Mouse (Mus musculus) kidney, postnatal 14 days (tissue): ENCODE measurements around the gene Nrm.

ENCODE experiments used
- DNase-seq: peaks from one replicate; pipeline ENCODE4 v3.0.0; 2022; ENCODE audit warnings: mixed read lengths

The Nrm gene

GRCm38 (mm10) chr17:35861198-35861857 lies at the start of gene Nrm:
Gene Nrm (plus strand): TSS chr17:35861318.
- DNase-seq: peak; percentile 93

GRCm38 (mm10) chr17:35812307-35812706 lies 48.8 kb upstream of the Nrm start:
- no peak for DNase-seq

GRCm38 (mm10) chr17:35812736-35813135 lies 48.4 kb upstream of the Nrm start:
- DNase-seq: no peak

- peak; percentile 96 for DNase-seq
Measured at GRCm38 (mm10) chr17:35813245-35813647, 47.9 kb upstream of the Nrm start.

- no peak for DNase-seq
Measured at GRCm38 (mm10) chr17:35813653-35814052, 47.5 kb upstream of the Nrm start.

GRCm38 (mm10) chr17:35814678-35815077 lies 46.4 kb upstream of the Nrm start:
- DNase-seq: peak; percentile 75

- no peak for DNase-seq
Measured at GRCm38 (mm10) chr17:35815836-35816235, 45.3 kb upstream of the Nrm start.

GRCm38 (mm10) chr17:35816686-35817085 lies 44.4 kb upstream of the Nrm start:
- DNase-seq: peak; percentile 68

- DNase-seq: peak; percentile 55
Measured at GRCm38 (mm10) chr17:35817226-35817625, 43.9 kb upstream of the Nrm start.

GRCm38 (mm10) chr17:35820111-35820510 lies 41.0 kb upstream of the Nrm start:
- no peak for DNase-seq

GRCm38 (mm10) chr17:35821439-35822430 lies 39.4 kb upstream of the Nrm start, which contains the start of gene Ier3:
Gene Ier3 (plus strand): TSS chr17:35821684.
- DNase-seq: peak; percentile 94

GRCm38 (mm10) chr17:35822564-35822963 lies 38.6 kb upstream of the Nrm start:
- DNase-seq: no peak

GRCm38 (mm10) chr17:35822964-35823937 lies 37.9 kb upstream of the Nrm start, which contains the start of gene Flot1:
Gene Flot1 (plus strand): TSS chr17:35823230.
- peak; percentile 93 for DNase-seq

- DNase-seq: no peak
Measured at GRCm38 (mm10) chr17:35824402-35824801, 36.7 kb upstream of the Nrm start.

- DNase-seq: no peak
Measured at GRCm38 (mm10) chr17:35825109-35825850, 35.8 kb upstream of the Nrm start.

- DNase-seq: peak; percentile 91
Measured at GRCm38 (mm10) chr17:35829737-35830136, 31.4 kb upstream of the Nrm start.

GRCm38 (mm10) chr17:35832400-35833238 lies 28.5 kb upstream of the Nrm start:
- DNase-seq: no peak

- no peak for DNase-seq
Measured at GRCm38 (mm10) chr17:35833239-35833751, 27.8 kb upstream of the Nrm start.

GRCm38 (mm10) chr17:35833894-35834293 lies 27.2 kb upstream of the Nrm start:
- no peak for DNase-seq

- no peak for DNase-seq
Measured at GRCm38 (mm10) chr17:35834696-35835422, 26.3 kb upstream of the Nrm start.
